Mouse (Mus musculus): ENCODE results near the gene Zzef1. TPM values are rescaled to one million over a fixed set of nuclear protein-coding genes. Genes with fewer than 3 reads are reported as not detected.

Zzef1 gene
- polyA plus RNA-seq, 1 experiment from 2014 or later, result 12.1 TPM

DNA sequence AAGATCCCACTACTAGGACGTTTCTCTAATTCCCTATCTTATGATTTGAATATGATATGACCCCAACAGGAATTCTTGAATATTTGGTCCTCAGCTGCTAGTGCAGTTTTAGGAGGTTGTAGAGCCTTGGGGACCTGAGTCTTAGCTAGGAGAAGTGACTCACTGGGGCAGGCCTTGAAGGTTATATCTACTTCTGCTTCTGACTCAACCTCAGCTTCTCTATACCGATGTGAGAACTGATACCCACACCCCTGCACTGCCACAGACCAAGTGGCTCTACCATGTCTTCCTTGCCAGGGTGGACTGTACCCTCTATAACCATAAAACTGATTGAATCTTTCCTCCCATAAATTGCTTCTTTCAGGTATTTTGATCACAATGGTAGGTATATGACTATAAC lies 13.9 kb upstream of the Zzef1 start:
- Histone ChIP-seq H3K9me3 (no peaks in the 10 kb centered on the region), H3K4me3 (replicated peaks) (no peak overlapping the region), H3K36me3 (replicated peaks) (no peaks in the 10 kb centered on the region), H3K27ac (no peak overlapping the region), H3K9ac (no peak overlapping the region), H3K4me2 (no peak overlapping the region), H3K4me1 (no peaks in the 10 kb centered on the region), H3K27me3 (no peaks in the 10 kb centered on the region)
- no peak for ATAC-seq (ENCODE audit: low FRiP score)
- WGBS, result 79% methylated on average over 2 of the region's 2 CpGs

DNA sequence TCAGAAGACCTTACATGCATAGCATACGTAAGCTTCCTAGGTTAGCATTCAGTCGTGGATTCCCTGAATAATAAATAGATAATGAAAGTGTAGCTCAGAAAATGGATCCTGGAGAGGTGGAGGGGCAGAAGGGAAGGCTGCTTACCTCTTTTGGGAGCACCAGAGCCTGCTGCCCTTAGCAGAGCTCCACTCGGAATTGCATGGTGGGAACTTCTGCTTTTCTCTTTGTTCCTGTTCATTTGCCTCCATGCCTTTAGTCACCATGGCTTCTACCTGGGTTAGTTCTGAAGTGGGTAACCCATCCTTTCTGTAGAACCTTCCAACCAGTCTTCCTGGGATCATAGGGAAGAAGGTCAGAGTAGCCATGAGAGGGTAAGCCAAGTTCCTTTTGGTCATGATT lies 13.5 kb upstream of the Zzef1 start:
- Histone ChIP-seq H3K9ac (no peak overlapping the region), H3K27me3 (no peaks in the 10 kb centered on the region), H3K9me3 (no peaks in the 10 kb centered on the region), H3K4me1 (no peaks in the 10 kb centered on the region), H3K36me3 (replicated peaks) (no peaks in the 10 kb centered on the region), H3K27ac (no peak overlapping the region), H3K4me2 (no peak overlapping the region), H3K4me3 (replicated peaks) (no peak overlapping the region)
- WGBS, result 85% methylated on average over 3 of the region's 3 CpGs
- ATAC-seq (ENCODE audit: low FRiP score), result no peak

DNA sequence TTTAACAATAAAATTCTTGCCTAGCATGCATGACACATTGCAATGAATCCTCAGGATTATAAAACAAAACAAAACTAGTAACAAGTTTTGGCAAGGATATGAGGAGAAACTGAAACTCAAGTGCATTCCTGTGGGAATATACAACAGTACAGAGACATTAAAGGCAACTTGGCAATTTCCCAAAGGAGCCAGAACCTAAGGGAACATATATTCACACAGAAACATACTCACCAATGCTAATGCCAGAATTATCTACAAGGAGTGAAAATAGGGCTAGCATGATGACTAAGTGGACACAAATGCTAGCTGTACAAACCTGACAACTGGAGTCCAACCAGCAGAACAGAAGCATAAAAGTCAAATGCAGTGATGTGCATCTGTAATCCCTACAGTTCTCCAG lies 4.0 kb upstream of the Zzef1 start:
- peaks cover 4% of the 10 kb centered on the region for H3K4me1 ChIP-seq
- no peaks in the 10 kb centered on the region for H3K27me3 ChIP-seq
- no peak overlapping the region for H3K4me3 ChIP-seq (replicated peaks)
- H3K9ac ChIP-seq, result no peak overlapping the region
- H3K27ac ChIP-seq, result no peak overlapping the region
- H3K9me3 ChIP-seq, result no peaks in the 10 kb centered on the region
- H3K36me3 ChIP-seq (replicated peaks), result no peaks in the 10 kb centered on the region
- no peak for ATAC-seq (ENCODE audit: low FRiP score)
- no peak overlapping the region for H3K4me2 ChIP-seq

DNA sequence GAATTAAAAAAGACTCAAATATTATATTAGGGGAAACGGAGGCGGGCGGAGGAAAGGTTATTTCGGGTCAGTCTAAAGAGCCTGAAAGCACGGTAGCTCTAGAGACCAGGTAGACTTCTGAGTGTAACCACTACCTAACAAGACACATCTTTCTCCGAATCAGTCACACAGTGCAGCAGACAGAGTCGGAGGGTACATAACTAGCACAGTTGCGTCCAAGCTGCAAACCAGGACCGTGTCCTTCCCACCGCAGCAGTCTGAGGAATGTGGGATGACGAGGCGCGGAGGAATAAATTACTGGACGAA lies 924 bp upstream of the Zzef1 start:
- peak overlapping the region; percentile 80 for H3K4me2 ChIP-seq
- H3K9me3 ChIP-seq, result no peaks in the 10 kb centered on the region
- peak overlapping the region; percentile 81 for H3K9ac ChIP-seq
- peak overlapping the region; percentile 79 for H3K27ac ChIP-seq
- 19% methylated on average over 14 of the region's 14 CpGs for WGBS
- H3K4me3 ChIP-seq (replicated peaks), result peak overlapping the region; percentile 98
- H3K27me3 ChIP-seq, result no peaks in the 10 kb centered on the region
- peak; percentile 24; the same call in 1 of the 2 replicates for ATAC-seq (ENCODE audit: low FRiP score)
- H3K36me3 ChIP-seq (replicated peaks), result no peaks in the 10 kb centered on the region
- H3K4me1 ChIP-seq, result peaks cover 7% of the 10 kb centered on the region

DNA sequence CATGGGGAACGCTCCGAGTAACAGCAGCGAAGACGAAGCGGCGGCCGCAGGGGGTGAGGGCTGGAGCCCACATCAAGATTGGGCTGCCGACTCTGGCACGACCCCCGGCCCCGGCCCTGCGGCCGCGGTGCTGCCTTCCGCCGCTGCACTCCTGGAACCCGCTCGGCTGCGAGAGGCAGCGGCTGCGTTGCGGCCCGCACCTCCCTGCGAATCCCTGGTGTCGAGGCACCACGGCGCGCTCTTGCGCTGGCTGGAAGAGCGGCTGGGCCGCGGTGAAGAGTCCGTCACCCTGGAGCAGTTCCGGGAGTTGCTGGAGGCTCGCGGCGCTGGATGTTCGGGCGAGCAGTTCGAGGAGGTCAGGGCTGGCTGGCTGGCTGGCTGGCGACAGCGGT lies 266 bp downstream of the Zzef1 start:
- under 1% methylated on average over 42 of the region's 42 CpGs for WGBS
- Histone ChIP-seq H3K9ac (peak overlapping the region; percentile 81), H3K27ac (peak overlapping the region; percentile 65), H3K9me3 (no peaks in the 10 kb centered on the region), H3K4me2 (peak overlapping the region; percentile 80), H3K4me1 (peaks cover 7% of the 10 kb centered on the region), H3K4me3 (replicated peaks) (peak overlapping the region; percentile 98), H3K27me3 (no peaks in the 10 kb centered on the region), H3K36me3 (replicated peaks) (no peaks in the 10 kb centered on the region)
- ATAC-seq (ENCODE audit: low FRiP score), result no peak; the same call in 1 of the 2 replicates

DNA sequence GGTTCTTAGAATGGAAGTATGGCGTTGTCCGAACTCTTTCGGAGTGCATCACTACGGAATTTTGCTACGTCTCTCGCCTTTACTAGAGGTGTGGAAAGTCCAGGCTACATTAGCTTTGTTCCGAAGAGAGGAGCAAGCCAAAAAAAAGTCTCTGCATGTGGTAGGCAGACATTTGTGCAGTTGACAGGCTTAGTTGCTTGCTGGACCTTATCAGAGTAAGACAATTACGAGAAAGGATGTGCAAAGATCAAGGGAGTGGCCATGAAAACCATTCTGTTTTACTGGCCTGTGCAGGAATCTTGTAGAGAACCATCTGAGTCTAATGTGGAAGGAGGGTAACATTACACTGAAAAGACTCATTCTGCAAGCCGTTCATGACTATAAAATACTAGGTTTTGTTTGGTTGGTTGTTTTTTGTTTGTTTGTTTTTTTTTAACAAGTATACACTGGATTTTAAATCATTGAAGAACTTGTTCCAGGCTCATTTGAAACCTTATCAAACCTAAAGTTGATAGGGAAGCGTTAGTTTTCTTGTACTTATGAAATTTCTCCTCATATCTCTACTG lies 830 bp downstream of the Zzef1 start:
- peaks cover 7% of the 10 kb centered on the region for H3K4me1 ChIP-seq
- 19% methylated on average over 10 of the region's 10 CpGs for WGBS
- H3K9me3 ChIP-seq, result no peaks in the 10 kb centered on the region
- H3K27me3 ChIP-seq, result no peaks in the 10 kb centered on the region
- peak overlapping the region; percentile 81 for H3K9ac ChIP-seq
- H3K4me3 ChIP-seq (replicated peaks), result peak overlapping the region; percentile 98
- H3K27ac ChIP-seq, result no peak overlapping the region
- H3K36me3 ChIP-seq (replicated peaks), result no peaks in the 10 kb centered on the region
- ATAC-seq (ENCODE audit: low FRiP score), result no peak
- peak overlapping the region; percentile 80 for H3K4me2 ChIP-seq

DNA sequence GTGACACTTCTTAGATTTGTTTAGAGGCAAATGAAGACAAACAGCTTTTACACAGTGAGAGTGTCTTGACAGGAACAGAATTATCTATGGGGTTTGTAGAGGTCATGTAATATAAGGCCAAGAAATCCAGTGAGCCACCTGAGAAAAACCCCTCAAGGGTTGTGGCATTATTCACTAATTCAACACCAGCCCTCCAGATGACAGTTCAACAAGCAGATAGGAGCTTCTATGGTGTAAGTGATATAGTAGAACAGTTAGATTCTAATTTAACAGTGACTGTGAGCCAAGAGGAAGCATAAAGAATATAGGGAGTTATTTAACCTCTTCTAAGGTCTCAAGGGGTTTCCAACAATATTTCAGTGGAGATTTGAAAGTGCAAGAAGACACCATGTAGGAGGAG lies 2.1 kb downstream of the Zzef1 start:
- ATAC-seq (ENCODE audit: low FRiP score), result no peak
- H3K4me1 ChIP-seq, result peaks cover 7% of the 10 kb centered on the region
- peaks cover 4% of the 10 kb centered on the region; the same call in 1 of the 2 replicates for H3K36me3 ChIP-seq (replicated peaks)
- H3K27ac ChIP-seq, result no peak overlapping the region
- no peaks in the 10 kb centered on the region for H3K9me3 ChIP-seq
- no peak overlapping the region for H3K4me2 ChIP-seq
- no peaks in the 10 kb centered on the region for H3K27me3 ChIP-seq
- H3K9ac ChIP-seq, result no peak overlapping the region
- H3K4me3 ChIP-seq (replicated peaks), result no peak overlapping the region

DNA sequence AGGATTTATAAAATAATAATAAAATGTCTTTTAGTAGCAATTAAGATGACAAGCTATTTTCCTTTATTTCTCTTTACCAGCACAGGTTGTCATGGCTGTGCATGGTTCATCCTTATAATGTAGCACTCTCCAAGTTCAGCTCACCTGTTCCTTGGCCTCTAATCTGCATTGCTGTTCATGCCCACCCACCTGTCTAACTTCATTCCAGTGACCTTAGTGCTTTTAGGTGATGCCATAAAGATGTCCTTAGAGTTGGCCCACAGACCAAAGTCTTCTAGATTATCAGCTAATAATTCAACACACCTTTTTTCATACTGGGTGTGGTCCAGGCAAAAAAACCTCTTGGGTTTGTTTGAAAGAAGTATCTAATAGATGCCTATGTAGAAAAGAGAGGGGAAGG lies 5.2 kb downstream of the Zzef1 start:
- peaks cover 7% of the 10 kb centered on the region for H3K4me1 ChIP-seq
- no peak overlapping the region for H3K27ac ChIP-seq
- no peak overlapping the region for H3K4me3 ChIP-seq (replicated peaks)
- H3K36me3 ChIP-seq (replicated peaks), result peaks cover 4% of the 10 kb centered on the region; the same call in 1 of the 2 replicates
- H3K9me3 ChIP-seq, result no peaks in the 10 kb centered on the region
- H3K9ac ChIP-seq, result no peak overlapping the region
- H3K27me3 ChIP-seq, result no peaks in the 10 kb centered on the region
- ATAC-seq (ENCODE audit: low FRiP score), result no peak
- no peak overlapping the region for H3K4me2 ChIP-seq

DNA sequence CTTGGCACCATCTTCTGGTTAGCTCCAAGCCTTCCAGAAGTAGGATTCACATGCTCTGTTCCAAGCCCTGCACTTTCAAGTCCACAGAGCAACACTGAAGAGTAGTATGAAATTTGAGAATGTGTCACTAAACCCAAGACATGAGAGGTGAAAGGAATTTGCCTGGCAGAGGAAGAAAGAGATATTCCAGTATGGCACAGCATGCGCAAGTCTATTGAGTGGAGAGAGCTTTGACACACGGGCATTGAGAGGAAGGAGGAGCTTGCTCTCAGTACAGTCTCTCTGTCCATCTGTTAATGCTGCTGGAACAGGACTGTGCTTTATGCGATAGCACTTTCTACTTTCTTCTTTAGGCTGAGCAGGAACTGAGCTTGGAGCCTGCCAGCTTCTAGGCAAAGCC lies 7.0 kb downstream of the Zzef1 start:
- ATAC-seq (ENCODE audit: low FRiP score), result no peak
- Histone ChIP-seq H3K27me3 (no peaks in the 10 kb centered on the region), H3K27ac (no peak overlapping the region), H3K9ac (no peak overlapping the region), H3K4me1 (no peaks in the 10 kb centered on the region), H3K36me3 (replicated peaks) (peaks cover 4% of the 10 kb centered on the region; the same call in 1 of the 2 replicates), H3K4me2 (no peak overlapping the region), H3K4me3 (replicated peaks) (no peak overlapping the region), H3K9me3 (no peaks in the 10 kb centered on the region)
- WGBS, result 81% methylated on average over 3 of the region's 3 CpGs

DNA sequence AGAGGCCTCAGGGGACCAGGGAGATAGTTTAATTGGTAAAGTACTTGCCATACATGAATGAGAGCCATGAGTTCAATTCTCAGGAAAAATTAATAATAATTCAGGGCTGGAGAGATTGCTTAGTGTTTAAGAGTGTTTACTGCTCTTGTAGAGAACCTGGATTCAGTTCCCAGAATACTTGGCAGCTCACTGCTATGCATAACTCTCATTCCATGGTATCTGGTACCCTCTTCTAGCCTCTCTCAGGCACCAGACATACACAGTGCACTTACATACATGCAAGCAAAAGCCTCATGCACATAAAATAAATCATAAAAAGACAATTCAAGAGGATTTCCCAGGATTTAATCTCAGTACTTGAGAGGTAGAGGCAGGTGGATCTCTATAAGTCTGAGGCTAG lies 8.6 kb downstream of the Zzef1 start:
- no peak overlapping the region for H3K4me2 ChIP-seq
- peaks cover 4% of the 10 kb centered on the region; the same call in 1 of the 2 replicates for H3K36me3 ChIP-seq (replicated peaks)
- ATAC-seq (ENCODE audit: low FRiP score), result no peak
- no peak overlapping the region for H3K27ac ChIP-seq
- H3K9ac ChIP-seq, result no peak overlapping the region
- no peaks in the 10 kb centered on the region for H3K4me1 ChIP-seq
- H3K9me3 ChIP-seq, result no peaks in the 10 kb centered on the region
- H3K4me3 ChIP-seq (replicated peaks), result no peak overlapping the region
- no peaks in the 10 kb centered on the region for H3K27me3 ChIP-seq

DNA sequence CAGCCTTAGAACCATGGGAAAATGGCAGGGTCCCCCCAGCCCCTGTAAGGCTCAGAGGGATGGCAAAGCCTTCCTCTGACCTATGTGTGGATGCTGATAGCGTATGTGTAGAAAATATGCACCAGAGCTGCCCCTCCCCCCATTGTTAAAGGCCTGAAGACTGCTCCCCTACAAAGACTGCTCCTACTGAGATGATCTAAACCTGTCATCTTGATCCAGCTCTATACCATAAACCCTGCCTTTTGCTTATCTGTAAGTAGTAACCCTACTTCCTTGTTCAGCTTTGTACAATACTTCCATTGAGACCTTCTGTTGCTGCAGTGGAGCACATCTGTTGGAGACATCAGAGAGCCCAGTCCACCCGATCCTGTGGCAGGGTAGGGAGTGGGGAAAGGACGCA lies 9.2 kb downstream of the Zzef1 start:
- ATAC-seq (ENCODE audit: low FRiP score), result no peak
- Histone ChIP-seq H3K27me3 (no peaks in the 10 kb centered on the region), H3K36me3 (replicated peaks) (peaks cover 4% of the 10 kb centered on the region; the same call in 1 of the 2 replicates), H3K4me1 (no peaks in the 10 kb centered on the region), H3K9me3 (no peaks in the 10 kb centered on the region), H3K4me3 (replicated peaks) (no peak overlapping the region), H3K4me2 (no peak overlapping the region), H3K9ac (no peak overlapping the region), H3K27ac (no peak overlapping the region)
- 90% methylated on average over 3 of the region's 3 CpGs for WGBS

DNA sequence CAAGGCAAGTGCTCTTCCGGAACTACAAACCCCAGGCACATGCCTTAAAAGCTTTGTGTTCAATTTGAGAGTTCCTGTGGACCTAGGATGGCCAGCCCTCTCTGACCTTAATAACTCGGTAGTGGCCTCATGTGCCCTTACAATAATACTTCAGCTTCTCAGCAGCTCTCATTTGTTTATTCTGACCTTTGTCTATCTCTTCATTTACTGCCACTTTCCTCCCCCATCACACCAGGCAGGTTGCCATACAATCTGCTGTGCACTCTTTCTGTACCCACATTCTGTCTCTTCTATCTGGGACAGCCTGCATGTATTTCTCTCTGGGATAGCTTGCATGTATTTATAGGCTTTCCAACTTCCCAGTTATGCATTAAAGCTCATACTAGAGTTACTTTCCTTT lies 10.5 kb downstream of the Zzef1 start:
- Histone ChIP-seq H3K9me3 (no peaks in the 10 kb centered on the region), H3K4me2 (no peak overlapping the region), H3K4me3 (replicated peaks) (no peak overlapping the region), H3K9ac (no peak overlapping the region), H3K4me1 (no peaks in the 10 kb centered on the region), H3K27ac (no peak overlapping the region), H3K27me3 (no peaks in the 10 kb centered on the region), H3K36me3 (replicated peaks) (peaks cover 4% of the 10 kb centered on the region; the same call in 1 of the 2 replicates)
- WGBS, result 77% methylated on average over 2 of the region's 2 CpGs
- ATAC-seq (ENCODE audit: low FRiP score), result no peak

DNA sequence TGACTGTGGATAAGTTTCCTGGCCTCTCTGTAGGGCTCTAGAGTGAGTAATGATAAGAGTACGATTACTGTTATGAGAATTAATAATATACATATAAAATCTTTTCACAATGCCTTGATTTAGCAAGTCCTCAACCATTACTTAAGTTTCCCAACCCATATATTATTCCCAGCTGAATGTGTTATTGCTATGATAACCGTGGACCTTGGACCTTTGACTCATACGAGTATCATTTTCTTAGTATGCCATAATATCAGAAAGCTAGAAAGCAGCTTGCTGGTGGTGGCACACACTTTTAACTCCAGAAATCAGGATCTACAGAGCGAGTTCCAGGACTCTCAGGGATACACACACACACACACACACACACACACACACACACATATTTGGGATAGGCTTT lies 12.0 kb downstream of the Zzef1 start:
- Histone ChIP-seq H3K27ac (no peak overlapping the region), H3K4me3 (replicated peaks) (no peak overlapping the region), H3K9ac (no peak overlapping the region), H3K27me3 (no peaks in the 10 kb centered on the region), H3K4me2 (no peak overlapping the region), H3K4me1 (no peaks in the 10 kb centered on the region), H3K36me3 (replicated peaks) (no peaks in the 10 kb centered on the region), H3K9me3 (no peaks in the 10 kb centered on the region)
- 86% methylated on average over 4 of the region's 4 CpGs for WGBS
- ATAC-seq (ENCODE audit: low FRiP score), result no peak

All from forebrain, embryonic 12.5 days (tissue).